Mouse (Mus musculus): ENCODE measurements around the gene Ehd4.

Gene Ehd4

GRCm38 (mm10) chr2:120068555-120069465 is 85.6 kb downstream of the Ehd4 start:
- no peak for DNase-seq

- no peak for DNase-seq
Measured at GRCm38 (mm10) chr2:120066224-120066623, 88.2 kb downstream of the Ehd4 start.

GRCm38 (mm10) chr2:120065243-120065642 is 89.2 kb downstream of the Ehd4 start:
- DNase-seq: no peak

- no peak for DNase-seq
Measured at GRCm38 (mm10) chr2:120064639-120065038, 89.8 kb downstream of the Ehd4 start.

GRCm38 (mm10) chr2:120062248-120062647 is 92.2 kb downstream of the Ehd4 start:
- DNase-seq: no peak

- DNase-seq: no peak
Measured at GRCm38 (mm10) chr2:120060651-120061050, 93.8 kb downstream of the Ehd4 start.

- DNase-seq: no peak
Measured at GRCm38 (mm10) chr2:120060190-120060589, 94.2 kb downstream of the Ehd4 start.

GRCm38 (mm10) chr2:120059466-120059865 is 94.9 kb downstream of the Ehd4 start:
- no peak for DNase-seq

GRCm38 (mm10) chr2:120058818-120059217 is 95.6 kb downstream of the Ehd4 start:
- no peak for DNase-seq

GRCm38 (mm10) chr2:120055923-120056322 is 98.5 kb downstream of the Ehd4 start:
- DNase-seq: no peak

- no peak for DNase-seq
Measured at GRCm38 (mm10) chr2:120054771-120055552, 99.4 kb downstream of the Ehd4 start.

GRCm38 (mm10) chr2:120051405-120051804 is 103.0 kb downstream of the Ehd4 start:
- no peak for DNase-seq

- peak; percentile 38 for DNase-seq
Measured at GRCm38 (mm10) chr2:120049632-120050274, 104.7 kb downstream of the Ehd4 start.

- DNase-seq: no peak
Measured at GRCm38 (mm10) chr2:120048173-120048572, 106.2 kb downstream of the Ehd4 start.

- peak; percentile 57 for DNase-seq
Measured at GRCm38 (mm10) chr2:120046486-120047310, 107.7 kb downstream of the Ehd4 start.

GRCm38 (mm10) chr2:120044676-120045075 is 109.7 kb downstream of the Ehd4 start:
- no peak for DNase-seq

- DNase-seq: no peak
Measured at GRCm38 (mm10) chr2:120044101-120044603, 110.3 kb downstream of the Ehd4 start.

GRCm38 (mm10) chr2:120040991-120041390 is 113.4 kb downstream of the Ehd4 start:
- DNase-seq: no peak
